Mouse (Mus musculus) embryo, embryonic 10.5 days (tissue): ENCODE measurements around the gene Tdrd1.

ENCODE experiments used
- DNase-seq: peaks from one replicate; pipeline ENCODE4 v3.0.0-alpha.2; 2015; ENCODE audit warnings: low spot score

Tdrd1 gene

DNA sequence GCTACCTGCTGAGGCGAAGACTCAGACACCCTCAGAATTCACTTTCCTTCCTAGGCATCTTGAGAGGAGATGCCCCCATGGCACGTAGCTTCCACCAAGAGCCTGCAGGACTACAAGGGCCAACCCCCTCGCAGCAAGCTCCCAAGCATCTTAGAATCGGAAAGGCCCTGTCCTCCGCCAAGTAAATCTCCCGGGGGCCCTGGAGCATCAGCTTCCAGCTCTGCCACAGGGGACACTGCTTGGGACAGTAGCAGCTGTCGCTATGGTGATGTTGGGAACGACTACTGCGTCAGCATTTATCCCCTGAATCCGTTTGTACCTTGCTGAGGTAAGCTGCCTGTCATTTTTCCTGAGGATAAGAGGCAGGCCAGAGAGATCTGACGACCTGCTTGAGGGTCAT is 84.6 kb downstream of the Tdrd1 start:
- DNase-seq, result no peak

GRCm38 (mm10) chr19:56913761-56914160 is 87.8 kb downstream of the Tdrd1 start:
- no peak for DNase-seq

DNA sequence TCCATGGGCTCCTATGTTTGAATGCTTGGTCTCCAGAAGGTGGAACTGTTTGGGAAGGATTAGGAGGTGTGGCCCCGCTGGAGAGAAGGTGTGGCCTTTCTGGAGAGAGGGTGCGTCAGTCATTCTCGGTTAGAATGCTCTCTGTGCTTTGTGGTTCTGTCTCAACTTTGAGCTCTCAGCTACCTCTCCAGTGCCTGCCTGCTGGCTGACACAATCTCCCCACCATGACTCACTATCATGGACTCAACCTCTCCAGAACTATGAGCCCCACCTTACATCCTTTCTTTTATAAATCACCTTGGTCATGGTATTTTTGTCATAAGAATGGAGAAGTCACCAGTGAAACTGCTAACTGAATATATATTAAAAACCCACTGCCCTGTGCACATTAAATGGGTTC is 88.6 kb downstream of the Tdrd1 start:
- DNase-seq, result no peak

DNA sequence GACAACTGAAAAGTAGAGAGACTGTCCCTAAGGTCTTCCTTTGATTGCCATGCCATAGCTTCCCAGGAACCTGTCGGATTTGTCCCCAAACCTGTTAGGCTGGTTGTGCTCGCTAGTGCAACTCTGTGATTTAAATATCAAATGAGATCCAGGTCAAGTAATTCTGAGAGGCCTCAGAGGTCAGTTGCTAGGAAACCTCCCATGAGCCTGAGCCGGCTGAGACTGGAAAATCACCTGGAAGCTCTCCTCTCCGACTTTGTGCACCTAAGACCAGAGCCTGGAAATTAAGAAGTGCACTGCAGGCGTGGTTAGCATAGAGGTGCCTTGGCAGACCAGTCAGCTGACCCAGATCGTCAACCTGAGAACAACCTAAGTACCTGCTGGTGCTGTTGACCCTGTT is 89.1 kb downstream of the Tdrd1 start:
- no peak for DNase-seq
